Mouse (Mus musculus) skeletal muscle tissue, adult 2 months (tissue): ENCODE measurements at regions not wholly inside any gene's neighbourhood (a gene's known extent, or its start where the extent isn't known, plus 50 kb on each side); places are given as distances from the start of the nearest gene placed in this dataset.

Experiments
- DNase-seq: peaks from one replicate; pipeline ENCODE4 v3.0.0-alpha.2; 2012; ENCODE audit warnings: low read depth, low spot score

DNA sequence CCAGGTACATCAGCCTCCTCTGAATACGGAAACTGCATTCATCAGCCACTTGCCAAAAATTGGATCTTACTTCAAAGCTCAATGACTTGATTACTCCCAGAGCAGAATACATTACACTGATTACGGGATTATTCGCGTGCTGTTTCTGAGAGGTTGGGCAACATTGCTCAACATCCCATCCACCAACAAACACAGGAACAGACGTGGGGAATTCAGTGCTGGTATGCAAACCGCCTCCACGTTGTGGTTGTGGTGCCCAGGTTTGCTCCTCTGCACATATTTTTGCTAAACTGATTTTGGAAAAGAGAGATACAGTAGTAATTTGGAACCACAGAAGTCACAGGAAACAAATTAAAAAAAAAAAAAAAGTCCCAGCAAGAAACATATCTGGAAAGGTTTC is 266.9 kb downstream of the Dhx15 start:
- no peak for DNase-seq

DNA sequence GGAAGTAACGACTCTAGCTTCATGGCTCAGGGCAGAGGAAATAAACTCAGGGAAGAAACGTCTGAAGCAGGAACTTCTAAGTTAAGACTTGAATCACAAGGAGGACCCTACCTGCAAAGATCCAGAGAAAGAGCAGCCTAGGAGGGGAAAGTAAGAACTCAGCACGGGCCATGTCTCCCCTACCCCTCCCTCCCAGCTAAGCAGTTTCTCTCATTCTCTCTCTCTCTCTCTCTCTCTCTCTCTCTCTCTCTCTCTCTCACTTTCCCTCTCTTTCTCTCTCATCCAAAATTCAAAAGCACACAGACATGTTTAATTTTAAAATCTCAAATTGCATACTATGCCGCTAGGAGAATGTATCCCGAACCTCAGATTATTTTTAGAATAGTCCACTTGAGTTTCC is 267.3 kb downstream of the Dhx15 start:
- DNase-seq: no peak

DNA sequence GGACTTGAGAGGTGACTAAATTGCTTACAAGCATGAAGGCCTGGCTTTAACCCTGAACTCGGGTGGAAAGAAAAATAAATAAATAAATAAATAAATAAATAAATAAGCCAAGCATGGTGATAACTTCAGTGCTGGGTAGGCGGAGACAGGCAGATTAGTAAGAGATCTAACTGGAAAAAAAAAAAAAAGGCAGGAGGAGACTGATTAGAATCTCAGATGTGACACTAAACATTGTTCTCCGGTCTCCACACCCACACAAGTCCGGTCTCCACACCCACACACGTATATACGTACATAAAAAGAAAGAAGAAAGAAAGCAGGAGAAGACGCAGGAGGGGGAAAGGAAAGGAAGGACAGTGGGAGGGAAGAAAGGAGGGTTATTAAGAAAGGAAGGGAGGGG is 267.8 kb downstream of the Dhx15 start:
- no peak for DNase-seq

DNA sequence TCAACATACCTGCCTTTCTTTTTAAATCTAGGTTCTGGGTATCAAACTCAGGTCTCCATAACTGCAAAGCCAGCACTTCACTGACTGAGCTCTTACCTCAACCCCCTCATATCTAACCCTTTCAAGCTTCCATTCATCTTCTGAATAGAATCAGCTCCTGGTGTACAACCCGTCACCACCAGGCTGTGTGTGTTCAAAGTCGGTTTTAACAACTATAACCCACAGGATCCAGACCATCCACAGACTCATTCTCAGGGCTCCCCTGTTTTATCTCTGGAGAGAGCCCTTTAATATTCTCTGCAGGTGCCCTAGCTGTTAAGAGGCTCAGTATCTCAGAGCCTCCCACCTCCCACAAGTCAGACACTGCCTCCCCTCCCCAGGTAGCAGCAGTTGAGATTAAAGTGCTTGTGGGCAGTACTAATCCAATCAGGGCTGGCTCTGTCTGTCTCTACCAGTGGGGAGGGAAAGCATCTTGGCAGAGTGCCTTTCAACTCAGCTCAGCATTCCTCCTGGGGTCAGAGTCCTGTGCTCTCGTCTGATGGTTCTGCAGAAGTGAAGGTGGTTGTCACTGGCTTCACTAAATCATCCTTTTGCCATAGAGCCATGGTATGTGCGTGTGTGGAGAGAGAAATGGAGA is 272.4 kb downstream of the Dhx15 start:
- no peak for DNase-seq

DNA sequence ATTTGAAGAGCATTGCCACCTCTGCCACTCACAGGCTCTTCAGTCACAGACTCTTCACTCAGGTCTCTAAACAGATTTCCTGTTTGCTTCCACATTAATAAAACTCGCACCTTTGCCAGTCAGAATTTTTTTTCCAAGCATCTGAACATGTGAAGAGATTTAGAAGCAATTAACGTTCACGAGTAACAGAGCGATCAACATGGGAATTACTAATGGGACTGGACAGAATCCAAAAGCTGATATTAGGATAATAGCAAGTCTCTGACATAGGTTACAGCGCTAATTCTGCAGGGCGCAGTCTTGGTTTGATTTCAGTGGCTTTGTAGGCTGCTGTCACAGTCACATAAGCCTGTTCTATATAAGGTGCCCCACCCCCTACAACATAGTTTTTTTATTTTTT is 275.6 kb downstream of the Dhx15 start:
- no peak for DNase-seq

DNA sequence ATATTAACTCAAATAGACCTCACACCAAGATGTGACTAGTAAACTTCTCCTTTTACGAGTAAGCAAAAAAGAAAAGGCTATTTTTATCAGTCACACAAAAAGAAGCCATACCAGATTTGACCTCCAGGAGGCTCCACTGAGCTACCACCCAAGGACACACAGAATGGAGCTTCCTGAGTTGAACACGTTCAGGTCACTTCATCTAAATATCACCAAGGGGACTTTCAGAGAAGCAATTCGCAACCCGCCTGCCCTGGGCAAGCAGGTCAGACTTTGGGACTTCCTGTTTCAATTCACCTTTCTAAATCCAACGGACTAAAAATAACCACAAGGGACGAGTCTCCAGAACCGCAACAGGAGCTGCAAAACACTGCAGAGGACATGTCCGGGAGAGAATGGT is 281.5 kb downstream of the Dhx15 start:
- peak; percentile 7 for DNase-seq

DNA sequence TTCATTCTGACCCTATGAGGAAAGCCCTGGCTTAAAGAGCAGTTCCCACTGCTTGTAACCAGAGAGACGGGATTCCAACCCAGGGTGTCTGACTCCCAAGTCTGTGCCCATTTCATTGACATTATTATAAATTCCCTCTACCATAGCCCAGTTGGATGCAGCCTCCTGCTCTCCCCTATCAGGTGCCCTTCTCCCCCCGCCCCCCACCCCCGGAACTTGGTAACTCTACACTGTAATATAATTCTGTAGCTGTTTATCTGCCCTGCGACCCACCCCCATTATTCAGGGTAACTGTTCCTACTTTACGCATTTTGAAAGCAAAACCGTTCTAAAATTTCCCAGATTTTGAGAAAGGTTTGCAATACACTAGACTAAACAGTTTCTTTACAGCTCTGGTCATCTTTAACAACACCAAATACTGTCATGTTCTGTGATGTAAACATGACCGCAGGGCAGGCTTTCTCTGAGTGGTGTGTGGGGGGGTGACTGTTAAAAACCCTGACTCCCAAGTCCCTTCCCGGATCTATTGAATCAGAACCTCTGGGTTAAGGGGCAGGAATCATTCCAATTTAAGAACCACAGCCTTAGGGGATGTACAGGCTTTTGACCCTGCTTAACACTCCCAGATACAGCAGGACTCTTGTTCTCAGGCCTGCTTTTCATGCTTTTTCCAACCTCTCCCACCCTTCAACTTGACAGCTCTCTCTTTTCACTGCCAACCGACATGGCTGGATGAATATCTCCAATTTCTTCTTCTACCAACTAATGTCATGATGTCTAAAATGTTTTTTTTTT is 283.8 kb downstream of the Dhx15 start:
- no peak for DNase-seq

DNA sequence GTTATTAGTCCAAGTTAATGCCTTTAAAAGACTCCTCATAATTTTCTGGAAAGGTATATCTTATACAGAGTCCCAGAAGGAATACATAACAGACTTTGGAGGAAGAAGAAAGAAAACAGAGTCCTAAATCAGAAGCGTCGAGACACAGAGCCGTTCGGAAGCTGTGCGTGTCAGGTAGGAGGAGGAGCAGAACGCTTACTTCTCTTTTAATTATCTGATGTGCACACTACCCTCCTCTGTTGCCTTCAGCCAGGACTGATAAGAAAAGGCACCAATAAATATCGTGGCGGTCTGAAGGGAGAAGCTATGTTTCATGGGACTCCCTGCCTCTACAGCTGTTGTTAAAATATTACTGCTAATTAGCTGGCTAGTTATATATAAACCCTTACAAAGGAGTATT is 296.2 kb downstream of the Dhx15 start:
- no peak for DNase-seq

DNA sequence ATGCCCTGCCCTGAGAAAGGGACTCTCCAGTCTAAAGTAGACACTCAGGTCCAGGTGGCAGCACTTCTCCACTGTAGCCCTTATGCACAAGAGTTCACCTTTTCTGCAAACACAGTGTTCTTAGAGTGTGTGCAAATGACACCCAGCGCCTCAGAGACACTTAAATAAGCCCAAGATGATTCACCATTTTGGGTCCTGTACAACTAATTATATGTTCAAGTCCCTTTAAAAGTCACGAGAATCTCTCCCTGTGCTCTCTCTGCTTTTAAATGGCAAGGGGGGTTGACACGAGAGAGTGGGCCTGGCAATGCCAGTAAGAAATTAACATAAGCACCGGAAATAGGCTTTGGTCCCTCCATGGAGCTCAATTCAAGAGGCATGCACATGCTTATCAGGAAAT is 299.0 kb downstream of the Dhx15 start:
- DNase-seq: no peak

DNA sequence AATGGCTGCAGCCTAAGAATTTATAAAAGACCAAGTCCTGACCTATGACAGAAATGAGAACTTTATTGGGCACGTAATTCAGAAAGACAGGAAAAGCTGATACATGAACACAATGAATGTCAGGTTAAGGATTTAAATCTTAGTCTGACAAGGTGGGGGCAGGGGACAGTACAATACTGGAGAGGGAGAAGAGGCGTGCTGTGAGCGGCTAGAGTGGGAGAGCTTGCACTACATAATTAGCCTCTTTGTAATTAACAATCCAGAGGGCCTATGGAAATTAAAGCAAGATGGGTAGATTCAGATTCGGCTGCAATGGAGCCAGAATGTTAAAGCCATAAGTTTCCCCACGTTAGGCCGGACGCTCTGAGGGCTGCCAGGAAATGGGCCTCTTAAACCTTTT is 301.9 kb downstream of the Dhx15 start:
- DNase-seq: no peak

DNA sequence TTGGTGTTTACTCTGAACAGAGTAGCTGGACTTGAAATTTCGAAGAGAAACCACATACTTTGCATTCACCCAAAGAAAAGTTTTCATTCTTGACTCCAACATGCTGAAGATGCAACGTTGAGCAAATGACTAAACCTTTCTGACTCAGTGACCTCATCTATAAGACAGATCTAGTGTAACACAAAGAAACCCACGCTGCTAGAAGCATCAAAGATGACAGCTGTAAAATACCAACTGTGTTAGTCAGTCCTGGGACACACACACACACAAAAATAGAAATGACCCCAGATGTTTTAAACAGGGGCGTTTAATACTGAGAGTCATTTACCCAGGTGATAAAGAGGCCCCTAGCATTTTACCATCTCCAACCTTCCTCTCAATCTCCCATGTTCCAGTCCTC is 307.7 kb downstream of the Dhx15 start:
- DNase-seq: no peak

DNA sequence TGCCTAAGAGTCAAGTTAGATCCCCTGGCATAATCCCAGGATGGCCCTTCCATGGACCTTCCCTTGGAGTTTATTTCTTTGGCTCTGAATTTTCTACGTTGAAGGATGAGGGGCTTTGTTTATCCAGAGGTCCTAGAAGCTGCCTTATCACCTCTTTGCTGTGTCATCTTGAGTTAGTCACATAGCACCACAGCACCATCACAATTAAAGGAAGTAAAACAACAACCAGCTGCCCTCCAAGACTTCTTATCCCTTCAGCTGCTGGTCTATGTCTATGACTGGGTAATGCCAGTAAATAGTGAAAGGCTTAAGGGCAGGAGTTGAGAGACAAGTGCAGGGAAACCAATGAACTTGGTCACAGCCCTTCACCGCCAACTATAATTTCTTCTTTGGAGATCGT is 308.1 kb downstream of the Dhx15 start:
- DNase-seq: no peak

DNA sequence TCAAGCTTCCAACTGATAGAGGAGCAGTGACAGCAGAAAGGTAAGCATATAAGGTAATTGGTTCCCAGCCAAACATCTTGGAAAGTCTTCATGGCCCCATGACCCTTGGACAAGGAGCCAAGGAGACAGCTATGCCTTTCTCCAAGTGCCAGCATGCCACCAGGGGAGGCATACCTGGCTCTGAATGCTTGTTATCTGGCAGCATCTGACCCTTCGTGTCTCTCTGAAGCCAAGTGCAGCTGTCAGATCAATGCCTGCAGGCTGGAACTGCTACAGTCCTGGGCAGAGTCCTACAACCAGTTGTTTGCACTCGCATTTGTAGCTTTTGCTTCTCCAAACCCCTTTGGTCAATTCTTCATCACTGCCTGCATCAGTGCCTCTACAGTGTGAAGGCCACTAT is 309.3 kb upstream of the Ppargc1a start:
- DNase-seq: no peak

DNA sequence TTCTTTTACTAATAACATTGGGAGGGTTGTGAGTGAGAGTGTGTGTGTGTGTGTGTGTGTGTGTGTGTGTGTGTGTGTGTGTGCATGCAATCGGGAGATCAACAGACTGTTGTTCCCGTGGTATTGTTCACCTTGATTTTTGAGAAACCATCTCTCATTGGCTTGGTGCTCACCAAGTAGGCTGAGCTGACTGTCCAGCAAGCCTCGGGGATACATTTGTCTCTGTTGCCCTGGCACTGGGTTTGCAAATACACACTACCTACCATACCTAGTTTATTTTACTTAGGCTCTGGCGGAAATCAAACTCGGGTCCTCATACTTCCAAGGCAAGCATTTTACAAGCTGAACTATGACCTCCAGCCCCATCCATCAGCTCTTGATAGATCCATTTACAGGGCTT is 306.0 kb upstream of the Ppargc1a start:
- no peak for DNase-seq

DNA sequence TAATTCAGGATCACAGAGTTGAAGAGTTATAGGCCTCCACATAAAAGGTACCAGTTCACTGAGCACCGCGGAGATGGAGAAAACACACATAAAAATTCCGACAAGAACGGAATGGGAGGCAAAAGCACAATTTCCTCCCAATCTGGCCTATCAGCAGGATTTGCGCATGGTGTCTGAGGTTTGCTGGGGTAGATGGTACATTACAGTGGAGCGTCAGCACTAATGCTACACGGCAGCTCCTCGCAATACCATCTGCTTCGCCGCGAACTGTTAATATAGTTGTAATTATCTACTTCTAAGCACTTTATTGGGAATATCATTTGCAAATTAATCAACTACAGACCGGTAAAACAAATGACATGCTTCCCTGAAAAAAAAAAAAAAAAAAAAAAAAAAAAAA is 304.2 kb upstream of the Ppargc1a start:
- DNase-seq: no peak

DNA sequence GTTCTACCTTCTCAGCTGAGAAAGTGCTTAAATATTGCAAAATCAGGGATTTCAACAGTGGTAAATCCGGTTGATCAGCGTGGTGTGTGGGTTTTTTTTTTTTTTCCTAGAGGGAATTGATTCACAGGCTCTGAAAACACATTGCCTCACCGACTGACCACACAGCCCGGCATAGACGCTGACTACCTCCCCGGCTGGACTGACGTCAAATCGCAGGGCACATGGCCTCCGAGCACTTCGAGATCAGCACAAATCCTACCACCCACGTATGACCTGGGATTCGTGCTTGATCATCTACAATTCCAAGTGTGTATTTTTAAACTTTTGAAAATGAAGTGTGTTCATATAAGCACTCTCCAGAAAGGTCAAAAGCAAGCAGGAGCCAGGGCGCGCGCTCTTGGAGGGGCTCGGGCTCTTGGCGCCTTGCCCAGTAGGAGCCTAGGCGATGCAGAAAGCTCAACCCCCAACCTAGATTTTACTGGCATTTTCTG is 300.7 kb upstream of the Ppargc1a start:
- DNase-seq: peak; percentile 22

DNA sequence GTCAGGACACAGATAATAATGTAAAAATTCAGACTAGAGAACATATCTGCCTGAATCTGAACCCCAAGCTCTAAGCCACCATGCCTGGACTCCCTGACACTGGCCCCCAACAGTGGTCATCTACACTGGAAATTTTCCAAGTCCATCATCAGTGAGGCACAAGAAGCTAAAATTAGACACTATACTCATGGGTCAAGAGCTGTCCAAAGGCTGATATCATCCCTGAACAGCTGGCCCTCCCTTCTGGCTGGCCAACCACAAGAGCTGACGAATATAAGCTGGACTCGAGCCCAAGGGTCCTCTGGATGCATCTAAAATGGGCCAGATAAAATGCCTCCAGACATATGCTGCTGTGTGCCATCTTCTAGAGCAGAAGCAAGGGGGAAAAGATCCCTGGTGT is 298.5 kb upstream of the Ppargc1a start:
- peak; percentile 4 for DNase-seq

DNA sequence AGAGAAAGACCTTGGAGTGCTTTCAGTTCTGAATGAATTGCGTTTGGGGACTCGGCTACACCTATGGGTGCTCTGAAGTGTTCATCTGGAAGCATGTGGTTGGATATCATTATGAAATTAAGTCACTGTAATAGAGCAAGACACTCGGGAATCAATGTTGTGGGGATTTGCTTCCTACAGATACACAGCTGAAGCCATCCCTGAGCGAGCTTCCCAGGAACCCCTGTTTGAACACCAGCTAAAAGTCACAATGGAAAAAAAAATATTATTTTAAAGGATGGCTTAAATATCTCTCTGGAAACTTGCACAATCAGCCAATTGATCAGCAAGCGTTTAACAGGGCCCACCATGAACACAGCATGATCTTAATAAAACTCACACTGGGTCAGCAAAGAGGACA is 293.0 kb upstream of the Ppargc1a start:
- DNase-seq: no peak

DNA sequence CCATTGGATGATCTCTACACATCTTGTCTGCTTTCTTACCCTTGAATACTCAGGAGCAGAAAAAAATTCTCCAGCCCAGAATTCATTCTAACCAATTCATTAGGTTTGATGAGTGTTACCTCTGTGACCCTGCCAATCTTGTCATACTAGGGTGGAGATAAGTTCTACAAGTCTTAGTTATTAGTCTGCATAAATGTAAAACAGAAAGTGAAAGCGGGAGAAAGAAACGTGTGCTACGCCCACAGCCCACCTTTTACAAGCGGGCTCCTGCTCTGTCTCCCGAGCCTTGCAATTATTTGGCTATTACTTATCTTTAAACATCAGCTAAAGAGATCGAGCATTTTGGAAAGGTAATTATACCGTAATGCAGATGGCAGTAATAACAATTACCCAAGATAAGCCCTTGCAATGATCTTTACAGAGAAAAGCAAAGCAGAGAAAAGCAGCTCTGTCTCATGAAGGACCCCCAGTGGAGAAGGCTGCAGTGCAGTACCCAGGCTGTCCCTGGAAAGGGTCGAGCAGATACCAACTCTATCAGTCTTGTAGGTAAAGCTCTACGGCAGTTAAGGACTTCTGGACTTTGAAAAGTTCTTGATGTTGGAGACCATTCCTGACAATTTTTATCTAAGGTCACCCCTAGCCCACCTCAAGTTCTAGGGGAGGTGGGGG is 286.1 kb upstream of the Ppargc1a start:
- DNase-seq: no peak

DNA sequence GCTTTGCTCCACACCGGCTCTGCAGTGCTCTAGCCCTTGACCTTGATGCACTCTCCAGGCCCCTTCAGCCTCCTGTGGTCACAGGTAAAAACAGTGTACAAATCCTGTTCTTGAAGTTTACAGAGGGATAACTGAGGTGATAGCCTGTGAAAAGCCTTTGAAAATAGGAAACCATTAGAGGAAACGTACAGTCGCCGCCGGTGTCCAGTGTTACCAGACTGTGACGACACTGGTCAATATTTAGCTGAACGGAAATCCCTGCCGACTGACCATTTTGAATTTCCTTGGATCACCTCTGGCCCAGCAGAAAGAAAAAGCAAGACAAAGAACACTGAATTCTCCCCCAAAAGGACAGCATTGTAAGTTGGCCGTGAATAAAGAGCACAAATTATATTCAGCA is 282.6 kb upstream of the Ppargc1a start:
- DNase-seq: no peak

DNA sequence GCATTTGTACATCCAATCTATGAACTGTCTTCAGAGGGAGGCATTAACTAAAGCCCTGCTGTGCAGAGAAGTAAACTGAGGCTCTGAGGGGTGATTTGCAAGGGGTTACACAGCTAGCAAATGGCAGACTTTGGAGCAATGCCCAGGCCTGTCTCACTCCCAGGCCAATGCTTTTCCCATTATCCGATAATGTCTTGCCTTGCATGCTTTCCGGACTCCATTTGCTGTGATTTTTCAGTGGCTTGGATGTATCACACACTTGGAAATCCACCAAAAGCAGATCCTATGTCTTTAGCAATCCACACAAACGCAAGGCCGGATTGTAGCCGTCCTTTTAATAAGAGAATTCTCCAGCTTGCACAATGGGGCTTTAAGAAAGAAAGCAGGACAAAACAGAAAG is 281.7 kb upstream of the Ppargc1a start:
- DNase-seq: no peak

DNA sequence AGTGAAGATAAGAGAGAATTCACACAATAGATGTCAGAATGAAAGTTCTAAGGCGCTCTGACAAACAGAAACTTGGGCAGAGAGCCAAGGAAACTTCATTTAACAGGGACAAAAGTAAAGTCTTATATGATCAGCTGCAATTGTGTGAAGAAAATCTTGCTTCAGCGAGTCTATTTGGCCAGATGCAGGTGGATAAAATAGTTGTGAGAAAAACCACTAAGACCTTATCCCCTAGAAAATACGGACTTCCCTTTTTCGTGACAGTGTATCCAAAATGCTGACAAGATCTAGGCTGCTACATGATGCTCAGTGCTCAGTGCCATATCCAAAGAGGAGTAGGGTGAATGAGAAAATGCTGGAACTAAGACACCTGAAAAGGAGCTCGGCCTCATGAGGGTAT is 274.7 kb upstream of the Ppargc1a start:
- DNase-seq: no peak

DNA sequence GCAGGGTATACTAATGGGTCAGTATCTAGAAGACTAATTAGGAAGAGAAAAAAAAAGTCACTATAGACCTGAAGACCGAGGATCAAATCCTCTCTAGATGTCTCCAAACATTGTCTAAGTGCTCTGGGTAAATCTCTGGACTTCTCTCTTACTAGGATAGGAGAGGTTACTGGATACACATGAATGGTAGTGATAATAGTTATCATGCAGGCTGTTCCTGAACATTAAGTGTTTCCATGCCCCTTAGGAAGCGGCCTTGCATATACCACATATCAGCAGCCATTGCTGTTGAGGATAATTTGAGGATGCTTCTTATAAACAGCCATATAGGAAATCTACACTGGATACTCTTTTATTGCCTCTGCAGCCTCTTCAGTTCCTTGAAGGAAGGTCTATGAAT is 274.2 kb upstream of the Ppargc1a start:
- DNase-seq: no peak
